Mouse (Mus musculus): ENCODE measurements at regions not wholly inside any gene's neighbourhood (a gene's known extent, or its start where the extent isn't known, plus 50 kb on each side); places are given as distances from the start of the nearest gene placed in this dataset.
A peak's percentile ranks its signal among the peaks of the same experiment; 100 is the strongest.

- ChIA-PET POLR2A (no interaction called here), CTCF (no interaction called here)
- H3K27me3 ChIP-seq: no peaks in the 10 kb centered on the region
- TF ChIP-seq CTCF (IDR thresholded peaks at IDR 0.05): no peak
- in situ Hi-C loops (cut with MboI; ENCODE audit: low pct_unique_long_range_greater_than_20kb): no loop called here
- no peak for DNase-seq (ENCODE audit: low read depth, low spot score)
- no peak for ATAC-seq
Measured at GRCm38 (mm10) chr13:55917316-55917715, 81.3 kb upstream of the Pitx1 start.

GRCm38 (mm10) chr13:55912271-55912711, 76.3 kb upstream of the Pitx1 start:
- ChIA-PET CTCF (interaction anchor here (0.8 kb wide), 1 partner anchor 299 kb away, joined by 3 read pairs; no protein-coding TSS in a partner anchor), POLR2A (no interaction called here)
- peak; percentile 85 for DNase-seq (ENCODE audit: low read depth, low spot score)
- ATAC-seq: peak; percentile 70
- in situ Hi-C loops (cut with MboI; ENCODE audit: low pct_unique_long_range_greater_than_20kb): no loop called here
- no peaks in the 10 kb centered on the region for H3K27me3 ChIP-seq
- TF ChIP-seq CTCF (IDR thresholded peaks at IDR 0.05): no peak

- no peak for DNase-seq (ENCODE audit: low read depth, low spot score)
- POLR2A ChIA-PET: interaction anchor here (1.4 kb wide), 1 partner anchor 10 kb away, joined by 4 read pairs; no protein-coding TSS in a partner anchor
- in situ Hi-C loops (cut with MboI; ENCODE audit: low pct_unique_long_range_greater_than_20kb): no loop called here
- no peaks in the 10 kb centered on the region for H3K27me3 ChIP-seq
- no peak for TF ChIP-seq CTCF (IDR thresholded peaks at IDR 0.05)
- CTCF ChIA-PET: no interaction called here
- ATAC-seq: no peak
Measured at GRCm38 (mm10) chr13:55909941-55910340, 73.9 kb upstream of the Pitx1 start.

- H3K27me3 ChIP-seq: no peaks in the 10 kb centered on the region
- no peak for ATAC-seq
- in situ Hi-C loops (cut with MboI; ENCODE audit: low pct_unique_long_range_greater_than_20kb): no loop called here
- no peak for DNase-seq (ENCODE audit: low read depth, low spot score)
- ChIA-PET CTCF (interaction anchor here (0.8 kb wide), 1 partner anchor 62 kb away, joined by 3 read pairs; no protein-coding TSS in a partner anchor), POLR2A (no interaction called here)
- TF ChIP-seq CTCF (IDR thresholded peaks at IDR 0.05): no peak
Measured at GRCm38 (mm10) chr13:55904884-55905283, 68.9 kb upstream of the Pitx1 start.

- ChIA-PET POLR2A (no interaction called here), CTCF (no interaction called here)
- ATAC-seq (no peak), DNase-seq (ENCODE audit: low read depth, low spot score) (no peak)
- no peaks in the 10 kb centered on the region for H3K27me3 ChIP-seq
- in situ Hi-C loops (cut with MboI; ENCODE audit: low pct_unique_long_range_greater_than_20kb): no loop called here
- TF ChIP-seq CTCF (IDR thresholded peaks at IDR 0.05): no peak
Measured at GRCm38 (mm10) chr13:55902255-55902654, 66.3 kb upstream of the Pitx1 start.

GRCm38 (mm10) chr13:55900190-55900526, 64.2 kb upstream of the Pitx1 start:
- TF ChIP-seq CTCF (IDR thresholded peaks at IDR 0.05): no peak
- POLR2A ChIA-PET: interaction anchor here (0.9 kb wide), 1 partner anchor 9 kb away, joined by 4 read pairs; no protein-coding TSS in a partner anchor
- H3K27me3 ChIP-seq: no peaks in the 10 kb centered on the region
- DNase-seq (ENCODE audit: low read depth, low spot score): no peak
- CTCF ChIA-PET: no interaction called here
- no peak for ATAC-seq
- in situ Hi-C loops (cut with MboI; ENCODE audit: low pct_unique_long_range_greater_than_20kb): no loop called here

- no peak for ATAC-seq
- ChIA-PET CTCF (no interaction called here), POLR2A (interaction anchor here (0.6 to 0.9 kb wide), 2 partner anchors 10 to 716 kb away, joined by 4 read pairs; no protein-coding TSS in a partner anchor)
- no peaks in the 10 kb centered on the region for H3K27me3 ChIP-seq
- DNase-seq (ENCODE audit: low read depth, low spot score): no peak
- in situ Hi-C loops (cut with MboI; ENCODE audit: low pct_unique_long_range_greater_than_20kb): no loop called here
- no peak for TF ChIP-seq CTCF (IDR thresholded peaks at IDR 0.05)
Measured at GRCm38 (mm10) chr13:55899501-55900189, 63.7 kb upstream of the Pitx1 start.

GRCm38 (mm10) chr13:55898999-55899398, 63.0 kb upstream of the Pitx1 start:
- no peak for DNase-seq (ENCODE audit: low read depth, low spot score)
- POLR2A ChIA-PET: no interaction called here
- no peaks in the 10 kb centered on the region for H3K27me3 ChIP-seq

GRCm38 (mm10) chr13:55898257-55898950, 62.4 kb upstream of the Pitx1 start:
- ATAC-seq (no peak), DNase-seq (ENCODE audit: low read depth, low spot score) (no peak)
- ChIA-PET CTCF (no interaction called here), POLR2A (no interaction called here)
- TF ChIP-seq CTCF (IDR thresholded peaks at IDR 0.05): no peak
- in situ Hi-C loops (cut with MboI; ENCODE audit: low pct_unique_long_range_greater_than_20kb): no loop called here
- no peaks in the 10 kb centered on the region for H3K27me3 ChIP-seq

More at GRCm38 (mm10) chr13:55898999-55899398, 63.0 kb upstream of the Pitx1 start:
- CTCF ChIA-PET: no interaction called here
- no peak for ATAC-seq
- in situ Hi-C loops (cut with MboI; ENCODE audit: low pct_unique_long_range_greater_than_20kb): no loop called here
- no peak for TF ChIP-seq CTCF (IDR thresholded peaks at IDR 0.05)

GRCm38 (mm10) chr13:55895505-55895904, 59.5 kb upstream of the Pitx1 start:
- TF ChIP-seq CTCF (IDR thresholded peaks at IDR 0.05): no peak
- in situ Hi-C loops (cut with MboI; ENCODE audit: low pct_unique_long_range_greater_than_20kb): no loop called here
- no peaks in the 10 kb centered on the region for H3K27me3 ChIP-seq
- ChIA-PET POLR2A (no interaction called here), CTCF (no interaction called here)
- ATAC-seq: peak; percentile 41
- no peak for DNase-seq (ENCODE audit: low read depth, low spot score)

Data from Patski (cell line).